Mouse (Mus musculus) c-Kit-positive CD71-positive TER-119-positive erythroid progenitor cells, embryonic 14.5 days (primary cell): Measurements from ENCODE around the gene Fat2.
A peak's percentile ranks its signal among the peaks of the same experiment; 100 is the strongest.

Source experiments
- DNase-seq: peaks from one replicate; pipeline ENCODE4 v3.0.0-alpha.2; 2013; ENCODE audit warnings: low spot score

Fat2 gene

GRCm38 (mm10) chr11:55336101-55336891 lies at the start of gene Fat2:
TSS of gene Fat2 (minus strand) at chr11:55336564.
- no peak for DNase-seq

- no peak for DNase-seq
Observed at GRCm38 (mm10) chr11:55383463-55384045, 47.2 kb upstream of the Fat2 start.

- no peak for DNase-seq
Observed at GRCm38 (mm10) chr11:55380908-55381307, 44.5 kb upstream of the Fat2 start.

- no peak for DNase-seq
Observed at GRCm38 (mm10) chr11:55378371-55378770, 42.0 kb upstream of the Fat2 start.

GRCm38 (mm10) chr11:55373838-55374237 lies 37.5 kb upstream of the Fat2 start:
- peak; percentile 28 for DNase-seq

GRCm38 (mm10) chr11:55373373-55373772 lies 37.0 kb upstream of the Fat2 start:
- DNase-seq: no peak

- DNase-seq: no peak
Observed at GRCm38 (mm10) chr11:55372001-55372400, 35.6 kb upstream of the Fat2 start.

- DNase-seq: no peak
Observed at GRCm38 (mm10) chr11:55369093-55369471, 32.7 kb upstream of the Fat2 start.

GRCm38 (mm10) chr11:55368388-55369092 lies 32.2 kb upstream of the Fat2 start:
- no peak for DNase-seq

- no peak for DNase-seq
Observed at GRCm38 (mm10) chr11:55367783-55368182, 31.4 kb upstream of the Fat2 start.

GRCm38 (mm10) chr11:55365840-55366239 lies 29.5 kb upstream of the Fat2 start:
- DNase-seq: no peak

GRCm38 (mm10) chr11:55365242-55365641 lies 28.9 kb upstream of the Fat2 start:
- no peak for DNase-seq

- DNase-seq: no peak
Observed at GRCm38 (mm10) chr11:55364662-55365061, 28.3 kb upstream of the Fat2 start.

- DNase-seq: no peak
Observed at GRCm38 (mm10) chr11:55358094-55358783, 21.9 kb upstream of the Fat2 start.

- no peak for DNase-seq
Observed at GRCm38 (mm10) chr11:55356846-55357245, 20.5 kb upstream of the Fat2 start.

- DNase-seq: no peak
Observed at GRCm38 (mm10) chr11:55341961-55342371, 5.6 kb upstream of the Fat2 start.

- no peak for DNase-seq
Observed at GRCm38 (mm10) chr11:55340789-55341188, 4.4 kb upstream of the Fat2 start.

GRCm38 (mm10) chr11:55337032-55337769 lies 837 bp upstream of the Fat2 start:
- DNase-seq: no peak

GRCm38 (mm10) chr11:55335314-55336076 lies 869 bp downstream of the Fat2 start:
- DNase-seq: no peak

GRCm38 (mm10) chr11:55334545-55334944 lies 1.8 kb downstream of the Fat2 start:
- DNase-seq: no peak

- no peak for DNase-seq
Observed at GRCm38 (mm10) chr11:55334063-55334462, 2.3 kb downstream of the Fat2 start.
